Mouse (Mus musculus) retina, postnatal 1 day (tissue): ENCODE results near the gene Timmdc1.
A peak's percentile ranks its signal among the peaks of the same experiment; 100 is the strongest.

Experiments
- DNase-seq: peaks from one replicate; pipeline ENCODE4 v3.0.0-alpha.2; 2012

The Timmdc1 gene

GRCm38 (mm10) chr16:38461749-38462148 is 60.7 kb downstream of the Timmdc1 start:
- no peak for DNase-seq

DNA sequence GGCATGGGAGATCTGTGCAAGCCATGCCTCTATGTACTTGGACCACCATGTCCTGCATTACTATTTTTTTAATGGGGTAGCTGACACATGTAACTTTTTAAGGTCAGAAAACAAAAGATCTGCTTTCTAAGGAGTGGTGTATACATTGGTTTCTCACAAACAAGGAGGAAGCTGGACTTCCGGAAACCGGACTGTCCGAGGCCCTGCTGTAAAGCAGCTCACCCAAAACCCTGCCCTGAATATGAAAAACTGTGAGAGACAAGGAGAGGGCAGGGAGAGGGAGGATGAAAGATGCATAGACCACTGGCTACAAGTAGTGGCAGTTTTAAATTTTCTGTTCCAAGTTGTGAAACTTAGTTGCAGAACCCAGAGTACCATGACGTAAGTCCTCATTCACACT is 62.5 kb downstream of the Timmdc1 start:
- no peak for DNase-seq

DNA sequence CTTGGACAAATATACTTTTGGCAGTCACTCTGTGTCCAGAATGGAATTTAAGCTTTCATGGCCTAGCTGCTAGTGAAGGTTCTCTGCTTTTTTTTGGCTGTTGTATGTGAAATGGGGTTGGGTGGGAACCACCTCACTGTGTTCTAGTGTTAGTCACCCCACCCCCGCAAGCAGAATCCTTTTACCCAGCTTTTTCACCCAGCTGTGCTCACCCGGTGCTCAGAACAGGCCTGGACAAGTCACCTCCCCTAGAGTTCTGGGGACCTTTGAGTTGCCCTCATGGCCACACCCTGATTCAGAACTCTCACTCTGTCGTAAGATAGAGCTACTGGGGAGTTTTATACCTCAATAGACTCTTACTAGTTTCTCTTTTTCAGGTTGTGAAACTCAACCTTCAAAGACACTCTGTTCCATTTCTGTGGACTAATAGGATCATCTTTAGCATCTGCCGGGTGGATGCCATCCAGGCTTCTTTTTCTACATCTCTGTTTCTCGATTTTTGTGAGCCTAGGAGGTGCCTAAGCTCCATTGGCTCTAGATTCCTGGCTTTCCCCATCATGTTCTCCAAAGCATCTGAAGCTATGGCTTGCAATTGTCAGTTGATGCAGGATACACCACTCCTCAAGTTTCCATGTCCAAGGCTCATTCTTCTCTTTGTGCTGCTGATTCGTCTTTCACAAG is 63.7 kb downstream of the Timmdc1 start:
- no peak for DNase-seq

DNA sequence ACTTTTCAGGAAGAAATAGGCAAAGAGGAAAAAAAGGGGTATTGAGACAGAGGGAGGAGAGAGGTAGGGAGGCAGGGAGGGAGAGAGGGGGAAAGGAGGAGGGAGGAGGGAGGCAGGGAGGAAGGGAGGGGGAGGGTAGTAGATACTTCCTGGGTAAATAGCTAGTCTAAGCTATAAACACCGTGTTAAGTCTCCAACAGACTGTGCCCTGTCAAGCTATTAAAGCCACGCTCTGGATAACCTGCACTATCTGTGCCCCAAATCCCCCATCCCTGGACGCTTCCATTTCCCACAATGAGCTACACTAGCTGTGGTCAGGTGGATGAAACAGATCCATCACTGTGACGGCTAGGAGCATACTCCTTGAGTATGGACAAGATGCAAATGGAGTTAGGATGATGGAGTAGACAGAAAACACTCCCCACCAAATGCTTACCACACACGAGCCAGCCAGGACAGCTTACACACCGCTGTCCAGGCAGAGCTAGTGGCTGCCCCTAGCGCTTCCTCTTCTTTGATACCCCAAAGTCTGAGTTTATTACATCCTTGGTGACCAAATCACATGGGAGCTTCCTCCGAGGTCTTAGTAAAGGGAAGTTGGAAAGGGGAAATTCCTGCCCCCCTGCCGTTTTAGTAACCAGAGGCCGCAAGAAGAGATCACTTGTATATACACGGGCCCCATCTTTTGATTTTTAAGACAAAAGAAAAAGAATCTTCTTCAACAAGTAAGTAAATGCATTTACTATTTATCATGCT is 65.5 kb downstream of the Timmdc1 start:
- no peak for DNase-seq

DNA sequence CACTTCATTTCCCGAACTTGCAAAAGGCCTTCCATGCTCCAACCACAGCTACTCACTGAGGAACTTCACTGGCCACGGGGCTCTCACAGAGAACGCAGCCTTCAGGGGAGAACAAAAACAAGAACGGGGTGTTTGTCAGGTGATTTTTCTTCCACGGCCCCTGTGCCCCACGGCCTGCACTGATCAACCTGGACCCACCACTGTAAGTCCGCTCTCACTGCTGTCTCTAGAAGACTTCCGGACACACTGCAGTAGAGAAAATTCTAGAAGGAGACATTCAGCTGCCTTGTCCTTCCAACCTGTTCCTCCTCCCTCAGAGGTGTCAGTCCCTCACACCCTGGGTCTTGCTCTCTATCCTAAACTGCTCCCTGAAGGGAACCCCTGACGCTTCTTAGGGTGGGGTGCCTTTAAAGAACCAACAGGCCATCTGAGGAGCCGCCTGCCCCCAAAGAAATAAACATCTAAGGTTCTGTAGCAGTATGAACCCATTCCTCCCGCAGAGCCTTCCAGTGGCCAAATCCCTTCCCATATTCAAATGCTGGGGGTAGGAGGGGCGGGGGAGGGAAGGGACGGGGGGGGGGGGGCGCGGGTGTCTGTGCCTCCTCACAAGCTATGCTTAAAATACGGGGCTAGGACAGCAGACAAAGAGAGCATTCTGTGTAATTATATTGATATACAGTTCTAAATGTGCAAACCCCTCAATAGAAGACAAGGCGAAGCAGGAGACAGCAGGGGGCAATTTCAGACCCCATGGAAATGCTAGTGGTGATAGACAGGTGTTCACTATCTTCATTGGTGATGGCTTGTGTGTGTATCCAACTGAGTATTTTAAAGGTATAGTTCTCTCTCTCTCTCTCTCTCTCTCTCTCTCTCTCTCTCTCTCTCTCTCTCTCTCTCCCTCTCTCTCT is 66.7 kb downstream of the Timmdc1 start, which contains the start of gene Cd80:
Cd80 (plus strand) TSS at position 51 of the 908 bp plus-strand sequence.
- DNase-seq: no peak

DNA sequence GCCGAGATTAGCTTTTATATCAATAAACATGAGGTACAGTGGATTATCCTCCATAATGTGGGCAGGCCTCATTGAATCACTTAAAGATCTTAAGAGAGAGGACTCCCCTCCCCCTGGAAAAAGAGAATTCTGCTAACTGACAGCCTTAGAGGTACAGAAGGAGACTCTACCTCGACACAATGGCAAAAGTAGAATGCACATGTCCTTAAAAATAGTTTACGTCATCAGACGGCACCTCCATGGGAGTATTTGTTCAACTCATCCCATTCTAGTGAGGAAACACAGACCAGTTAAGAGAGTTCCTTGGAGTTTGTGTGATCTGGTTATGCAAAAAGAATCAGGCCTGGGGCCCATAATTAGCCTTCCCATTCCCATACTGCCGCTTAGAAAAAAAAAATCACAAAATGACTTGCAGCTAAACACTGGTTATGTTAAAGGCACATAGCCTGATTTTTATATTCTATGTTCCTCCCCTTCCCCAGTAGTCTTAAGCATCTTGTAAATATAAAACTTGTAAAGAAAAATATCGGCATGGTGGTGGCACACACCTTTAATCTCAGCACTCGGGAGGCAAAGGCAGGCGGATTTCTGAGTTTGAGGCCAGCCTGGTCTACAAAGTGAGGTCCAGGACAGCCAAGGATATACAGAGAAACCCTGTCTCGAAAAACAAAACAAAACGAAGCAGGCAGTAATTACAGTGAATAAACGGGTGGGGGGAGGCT is 67.8 kb downstream of the Timmdc1 start:
- no peak for DNase-seq

DNA sequence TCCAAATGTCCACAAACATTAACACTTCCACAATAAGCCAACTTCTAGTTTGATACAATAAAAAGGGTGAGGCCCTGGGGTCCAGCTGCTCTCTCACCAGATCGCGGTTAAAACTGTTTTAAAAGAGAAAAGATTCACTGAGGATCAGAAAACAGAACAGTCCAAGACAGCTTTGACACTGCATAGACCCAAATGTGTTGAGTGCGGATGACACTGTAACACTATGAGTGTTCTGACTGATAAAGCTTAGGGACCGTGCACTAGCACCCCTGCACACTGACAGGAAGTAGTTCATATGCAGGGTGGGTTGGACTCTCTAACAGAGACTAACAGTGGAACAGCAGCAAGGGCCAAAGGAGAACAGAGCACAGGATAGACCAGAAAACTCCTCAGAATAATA is 68.5 kb downstream of the Timmdc1 start:
- DNase-seq: no peak

DNA sequence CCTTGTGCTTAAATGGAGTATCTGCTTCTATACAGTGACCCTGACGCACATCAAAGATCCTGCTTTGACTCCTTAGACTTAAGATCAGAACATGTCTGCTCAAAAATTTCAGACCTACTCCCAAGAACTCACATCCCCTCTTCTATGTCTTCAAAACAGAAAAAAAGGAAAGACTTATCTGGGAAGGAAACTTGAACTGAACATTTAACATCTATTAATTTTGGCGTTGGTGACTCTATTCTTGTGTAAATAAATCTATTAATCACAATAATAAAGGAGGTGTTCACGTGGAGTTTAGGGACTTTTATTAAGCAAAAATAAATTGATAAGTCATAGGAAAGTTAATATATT is 69.3 kb downstream of the Timmdc1 start:
- no peak for DNase-seq

- DNase-seq: peak; percentile 93
These were observed 69.8 kb downstream of the Timmdc1 start, which contains the start of gene Adprh for GRCm38 (mm10) chr16:38452442-38453202. Adprh (minus strand) TSS chr16:38452703.

- peak; percentile 21 for DNase-seq
These were observed 70.8 kb downstream of the Timmdc1 start for GRCm38 (mm10) chr16:38451421-38452205.

- DNase-seq: no peak
These were observed 71.8 kb downstream of the Timmdc1 start for GRCm38 (mm10) chr16:38450707-38451106.

DNA sequence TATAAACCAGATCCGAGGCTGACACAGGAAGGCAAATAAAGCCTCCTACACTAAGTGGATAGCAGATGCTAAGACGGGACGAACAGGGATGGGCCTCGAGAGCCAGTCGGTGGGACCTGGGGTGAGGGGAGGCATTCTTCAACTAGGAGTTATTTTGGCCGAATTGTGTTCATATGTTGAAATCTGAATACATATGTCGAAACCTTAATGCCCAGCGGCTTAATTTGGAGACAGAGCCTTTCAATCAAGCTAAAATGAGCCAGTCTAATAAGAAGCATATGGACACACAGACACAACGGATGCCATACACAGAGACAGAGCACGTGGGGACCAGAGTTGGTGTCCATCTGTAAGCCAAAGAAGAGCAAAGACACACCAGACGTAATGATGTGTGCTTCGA is 74.0 kb downstream of the Timmdc1 start:
- no peak for DNase-seq
